Mouse (Mus musculus) intestine, embryonic 14.5 days (tissue): ENCODE results near the gene Cacna1i. TPM values are rescaled to one million over a fixed set of nuclear protein-coding genes. Genes with fewer than 3 reads are reported as not detected.

Source experiments
- ATAC-seq: fragments of 200-750 bp; cut with Nextera tagmentation; replicated peaks from 2 replicates; pipeline ENCODE4 v1.8.0; 2017; ENCODE audit warnings: low read depth, moderate number of reproducible peaks, moderate TSS enrichment, moderate library complexity; ENCODE audit not compliant: low FRiP score, low TSS enrichment
- DNase-seq: peaks from one replicate; pipeline ENCODE4 v3.0.0-alpha.2; 2018; ENCODE audit warnings: low spot score
- H3K27ac ChIP-seq: fragments of 300-500 bp; sonication (generic); 2 replicates; pipeline ENCODE4 v1.5.1; 2014; ENCODE audit warnings: low read depth, mild to moderate bottlenecking, control low read depth
- H3K27me3 ChIP-seq: fragments of 300-500 bp; sonication (generic); replicated peaks from 2 replicates; pipeline ENCODE4 v1.6.1; 2014; ENCODE audit warnings: low read length, control low read depth; ENCODE audit not compliant: control insufficient read depth, insufficient read depth
- H3K36me3 ChIP-seq: fragments of 300-500 bp; sonication (generic); 2 replicates; pipeline ENCODE4 v1.6.1; 2014; ENCODE audit warnings: low read length, control low read depth; ENCODE audit not compliant: control insufficient read depth, insufficient read depth
- H3K4me1 ChIP-seq: fragments of 300-500 bp; sonication (generic); replicated peaks from 2 replicates; pipeline ENCODE4 v1.6.1; 2014; ENCODE audit warnings: low read length, control low read depth, mixed read lengths; ENCODE audit not compliant: control insufficient read depth, insufficient read depth
- H3K4me2 ChIP-seq: fragments of 300-500 bp; sonication (generic); 2 replicates; pipeline ENCODE4 v1.6.1; 2014; ENCODE audit warnings: low read length
- H3K4me3 ChIP-seq: fragments of 300-500 bp; sonication (generic); 2 replicates; pipeline ENCODE4 v1.5.1; 2014; ENCODE audit warnings: low read depth, low read length, control low read depth, mixed read lengths
- H3K9ac ChIP-seq: fragments of 300-500 bp; sonication (generic); 2 replicates; pipeline ENCODE4 v1.6.1; 2014; ENCODE audit warnings: mild to moderate bottlenecking, low read length
- H3K9me3 ChIP-seq: fragments of 300-500 bp; sonication (generic); 2 replicates; pipeline ENCODE4 v1.6.1; 2016; ENCODE audit warnings: low read length, control low read depth; ENCODE audit not compliant: control insufficient read depth
- WGBS: fragments of 180-500 bp; shearing (Covaris S2); extraction: QIAGEN DNeasy Blood & Tissue Kit; methylation state at CpG from one replicate; pipeline ENCODE4 v1.1.7; 2014; 5-methylcytosine and 5-hydroxymethylcytosine counted together
- polyA plus RNA-seq: library from polyadenylated mRNA; unstranded; fragments of >200 nt; fragmentation: Nextera tagmentation; extraction: Ambion mirVana; gene quantifications from 2 replicates; pipeline ENCODE4 v1.2.1, GENCODE M21; 2014

Gene Cacna1i
- polyA plus RNA-seq, 1 experiment from 2014 or later = not detected

- Histone ChIP-seq H3K4me3 (no peak overlapping the region), H3K36me3 (no peaks in the 10 kb centered on the region), H3K9me3 (no peaks in the 10 kb centered on the region), H3K9ac (no peak overlapping the region), H3K4me2 (no peak overlapping the region), H3K27me3 (no peaks in the 10 kb centered on the region), H3K4me1 (no peaks in the 10 kb centered on the region), H3K27ac (no peak overlapping the region)
- 53% methylated on average over 7 of the region's 7 CpGs for WGBS
- no peak for ATAC-seq
- DNase-seq = no peak
These were observed 48.2 kb downstream of the Cacna1i start for GRCm38 (mm10) chr15:80335196-80335595.

GRCm38 (mm10) chr15:80340348-80340747, 53.3 kb downstream of the Cacna1i start:
- ATAC-seq (no peak), DNase-seq (peak; percentile 74)
- Histone ChIP-seq H3K4me2 (no peak overlapping the region), H3K27me3 (no peaks in the 10 kb centered on the region), H3K9me3 (no peaks in the 10 kb centered on the region), H3K27ac (no peak overlapping the region), H3K4me3 (no peak overlapping the region), H3K9ac (no peak overlapping the region), H3K4me1 (no peaks in the 10 kb centered on the region), H3K36me3 (no peaks in the 10 kb centered on the region)
- 78% methylated on average over 2 of the region's 2 CpGs for WGBS

- Histone ChIP-seq H3K27ac (no peak overlapping the region), H3K4me1 (no peaks in the 10 kb centered on the region), H3K36me3 (no peaks in the 10 kb centered on the region), H3K4me3 (no peak overlapping the region), H3K9ac (no peak overlapping the region), H3K9me3 (no peaks in the 10 kb centered on the region), H3K4me2 (no peak overlapping the region), H3K27me3 (no peaks in the 10 kb centered on the region)
- DNase-seq (no peak), ATAC-seq (no peak)
- WGBS = 65% methylated on average over 4 of the region's 4 CpGs
These were observed 55.4 kb downstream of the Cacna1i start for GRCm38 (mm10) chr15:80342394-80342793.

GRCm38 (mm10) chr15:80343031-80343430, 56.0 kb downstream of the Cacna1i start:
- H3K4me3 ChIP-seq = no peak overlapping the region

GRCm38 (mm10) chr15:80343731-80344130, 56.7 kb downstream of the Cacna1i start:
- no peaks in the 10 kb centered on the region for H3K27me3 ChIP-seq
- H3K9ac ChIP-seq = no peak overlapping the region
- H3K36me3 ChIP-seq = no peaks in the 10 kb centered on the region
- H3K4me3 ChIP-seq = no peak overlapping the region
- no peaks in the 10 kb centered on the region for H3K4me1 ChIP-seq
- no peak for DNase-seq
- H3K9me3 ChIP-seq = no peaks in the 10 kb centered on the region
- no peak overlapping the region for H3K4me2 ChIP-seq
- no peak overlapping the region for H3K27ac ChIP-seq
- no peak for ATAC-seq
- WGBS = 96% methylated on average over 5 of the region's 5 CpGs

More at GRCm38 (mm10) chr15:80343031-80343430, 56.0 kb downstream of the Cacna1i start:
- no peaks in the 10 kb centered on the region for H3K9me3 ChIP-seq
- no peak overlapping the region for H3K4me2 ChIP-seq
- no peaks in the 10 kb centered on the region for H3K4me1 ChIP-seq
- ATAC-seq (no peak), DNase-seq (no peak)
- no peaks in the 10 kb centered on the region for H3K36me3 ChIP-seq
- H3K27me3 ChIP-seq = no peaks in the 10 kb centered on the region
- H3K27ac ChIP-seq = no peak overlapping the region
- H3K9ac ChIP-seq = no peak overlapping the region
- 56% methylated on average over 10 of the region's 10 CpGs for WGBS

- ATAC-seq (no peak), DNase-seq (no peak)
- Histone ChIP-seq H3K36me3 (no peaks in the 10 kb centered on the region), H3K27me3 (no peaks in the 10 kb centered on the region), H3K4me1 (no peaks in the 10 kb centered on the region), H3K27ac (no peak overlapping the region), H3K9ac (no peak overlapping the region), H3K4me3 (no peak overlapping the region), H3K4me2 (no peak overlapping the region), H3K9me3 (no peaks in the 10 kb centered on the region)
- WGBS = 74% methylated on average over 7 of the region's 7 CpGs
These were observed 59.5 kb downstream of the Cacna1i start for GRCm38 (mm10) chr15:80346510-80346909.

GRCm38 (mm10) chr15:80350431-80350830, 63.4 kb downstream of the Cacna1i start:
- no peak for DNase-seq
- no peak overlapping the region for H3K4me2 ChIP-seq
- 60% methylated on average over 5 of the region's 5 CpGs for WGBS
- no peak overlapping the region for H3K4me3 ChIP-seq
- H3K4me1 ChIP-seq = no peaks in the 10 kb centered on the region
- no peaks in the 10 kb centered on the region for H3K9me3 ChIP-seq
- no peaks in the 10 kb centered on the region for H3K27me3 ChIP-seq
- no peak overlapping the region for H3K9ac ChIP-seq
- no peak; the same call in 1 of the 2 replicates for ATAC-seq
- H3K36me3 ChIP-seq = no peaks in the 10 kb centered on the region
- no peak overlapping the region for H3K27ac ChIP-seq

- Histone ChIP-seq H3K27me3 (no peaks in the 10 kb centered on the region), H3K9me3 (no peaks in the 10 kb centered on the region), H3K4me3 (no peak overlapping the region), H3K36me3 (no peaks in the 10 kb centered on the region), H3K9ac (no peak overlapping the region), H3K4me2 (no peak overlapping the region), H3K27ac (no peak overlapping the region), H3K4me1 (no peaks in the 10 kb centered on the region)
- WGBS = 89% methylated on average over 19 of the region's 19 CpGs
- no peak for ATAC-seq
- DNase-seq = no peak
These were observed 71.8 kb downstream of the Cacna1i start for GRCm38 (mm10) chr15:80358798-80359197.

- 89% methylated on average over 15 of the region's 15 CpGs for WGBS
- no peak for ATAC-seq
These were observed 74.9 kb downstream of the Cacna1i start for GRCm38 (mm10) chr15:80361780-80362508.

More at GRCm38 (mm10) chr15:80361780-80362508, 74.9 kb downstream of the Cacna1i start:
- H3K27ac ChIP-seq = no peak overlapping the region
- no peak overlapping the region for H3K4me3 ChIP-seq
- no peaks in the 10 kb centered on the region for H3K27me3 ChIP-seq
- no peak overlapping the region for H3K9ac ChIP-seq
- H3K36me3 ChIP-seq = no peaks in the 10 kb centered on the region
- no peak overlapping the region for H3K4me2 ChIP-seq
- no peak for DNase-seq
- no peaks in the 10 kb centered on the region for H3K9me3 ChIP-seq
- peaks cover 4% of the 10 kb centered on the region; the same call in 1 of the 2 replicates for H3K4me1 ChIP-seq
